Mouse (Mus musculus) liver, adult (tissue): Measurements from ENCODE around the gene Cdk14.

Experiments used
- GATA4 ChIP-seq: IDR thresholded peaks from 2 replicates; pipeline ENCODE4 v1.6.1; 2014; ENCODE audit warnings: mild to moderate bottlenecking, low read length; ENCODE audit not compliant: insufficient replicate concordance

Gene Cdk14

DNA sequence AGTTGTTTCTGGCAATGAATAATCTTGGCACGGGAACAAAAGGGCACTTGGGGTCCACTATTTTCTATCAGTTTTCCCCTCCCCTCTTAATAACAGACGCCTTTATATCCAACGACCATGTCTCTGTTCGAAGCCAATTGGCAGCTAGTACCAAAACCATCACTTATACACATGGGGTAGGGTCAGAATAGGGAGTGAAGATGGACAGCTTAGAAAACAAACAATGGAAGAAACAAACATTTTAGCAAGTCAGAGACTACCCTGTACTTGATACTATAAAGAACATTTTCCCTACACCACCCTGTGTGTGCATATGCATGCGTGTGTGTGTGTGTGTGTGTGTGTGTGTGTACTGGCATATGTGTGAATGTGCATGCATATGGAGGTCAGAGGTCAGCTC lies 386.7 kb downstream of the Cdk14 start:
- no peak for TF ChIP-seq GATA4

- TF ChIP-seq GATA4: no peak
Measured at GRCm38 (mm10) chr5:5032847-5033246, 387.3 kb downstream of the Cdk14 start.

- no peak for TF ChIP-seq GATA4
Measured at GRCm38 (mm10) chr5:5032446-5032845, 387.7 kb downstream of the Cdk14 start.

GRCm38 (mm10) chr5:5030431-5030830 lies 389.7 kb downstream of the Cdk14 start:
- TF ChIP-seq GATA4: no peak

DNA sequence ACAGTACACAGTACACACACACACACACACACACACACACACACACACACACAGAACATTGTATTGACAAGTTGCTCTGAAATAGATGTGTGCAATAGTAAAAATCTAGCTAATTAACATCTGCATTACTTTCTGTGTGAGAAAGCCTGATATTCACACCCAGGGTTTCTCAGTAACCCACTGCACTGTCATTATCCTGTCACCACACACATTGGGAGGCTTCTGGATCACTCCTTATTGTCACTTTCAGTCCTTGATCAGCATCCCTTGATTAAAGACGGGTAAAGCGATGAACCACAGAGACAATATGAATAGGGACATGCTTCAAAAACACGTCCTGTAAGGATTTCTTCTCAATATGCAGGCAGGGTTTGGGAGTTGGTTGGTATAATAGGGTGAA lies 401.2 kb downstream of the Cdk14 start:
- no peak for TF ChIP-seq GATA4

DNA sequence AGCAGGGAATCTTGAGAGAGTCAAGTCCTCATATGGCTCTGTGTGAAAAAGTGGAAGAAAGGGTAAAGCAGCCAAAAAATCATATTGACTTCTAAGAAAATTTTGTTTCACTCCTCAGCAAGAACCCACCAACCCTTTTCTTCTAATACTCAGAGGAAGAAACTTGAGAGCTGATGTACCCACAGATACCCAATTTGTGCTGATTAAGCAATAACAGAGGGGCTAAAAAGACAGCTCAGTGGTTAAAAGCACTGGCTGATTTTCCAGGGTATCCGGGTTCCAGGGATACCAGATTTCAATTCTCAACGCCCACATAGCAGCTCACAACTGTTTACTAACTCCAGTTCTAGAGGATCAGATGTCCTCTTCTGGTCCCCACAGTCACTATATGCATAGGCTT lies 401.9 kb downstream of the Cdk14 start:
- TF ChIP-seq GATA4: no peak

DNA sequence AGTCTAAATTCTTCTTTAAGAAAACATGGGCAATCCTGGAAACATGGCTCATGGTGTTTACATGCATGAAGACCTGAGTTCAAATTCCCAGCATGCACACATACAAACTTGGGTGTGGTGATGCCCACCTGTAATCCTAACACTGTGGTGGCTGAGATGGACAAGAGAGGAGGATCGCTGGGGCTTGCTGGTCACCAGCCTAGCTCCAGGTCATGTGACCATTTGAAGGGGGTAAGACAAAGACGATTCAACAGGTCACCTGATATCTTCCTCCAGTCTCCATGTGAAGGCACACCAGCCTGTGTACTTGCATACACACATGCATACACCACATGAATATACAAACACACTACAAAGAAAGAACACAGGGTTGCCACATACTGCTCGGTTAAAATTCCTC lies 406.3 kb downstream of the Cdk14 start:
- no peak for TF ChIP-seq GATA4

GRCm38 (mm10) chr5:5012521-5013346 lies 407.4 kb downstream of the Cdk14 start:
- TF ChIP-seq GATA4: no peak

GRCm38 (mm10) chr5:5008153-5008745 lies 411.9 kb downstream of the Cdk14 start:
- TF ChIP-seq GATA4: no peak

GRCm38 (mm10) chr5:5007489-5008152 lies 412.5 kb downstream of the Cdk14 start:
- TF ChIP-seq GATA4: no peak

DNA sequence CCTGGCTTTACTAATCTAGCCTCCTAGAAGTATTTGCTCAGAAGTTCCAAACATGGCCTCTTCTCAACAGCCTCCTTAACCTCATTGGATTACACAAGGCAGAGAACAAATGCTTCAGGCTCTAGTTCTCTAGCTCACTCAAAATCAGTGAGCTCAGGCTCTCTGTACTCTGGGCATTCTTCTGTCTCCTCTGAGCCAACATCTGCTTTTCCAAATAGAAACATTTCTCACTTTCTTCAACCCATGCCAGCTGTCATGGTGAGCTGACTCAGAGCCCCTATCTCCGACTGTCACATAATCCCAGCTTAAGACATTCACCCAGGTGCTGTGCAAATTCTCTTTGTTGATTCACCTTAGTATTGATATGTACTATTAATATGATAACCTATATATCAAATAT lies 414.5 kb downstream of the Cdk14 start:
- TF ChIP-seq GATA4: no peak

GRCm38 (mm10) chr5:5004740-5005139 lies 415.4 kb downstream of the Cdk14 start:
- no peak for TF ChIP-seq GATA4

DNA sequence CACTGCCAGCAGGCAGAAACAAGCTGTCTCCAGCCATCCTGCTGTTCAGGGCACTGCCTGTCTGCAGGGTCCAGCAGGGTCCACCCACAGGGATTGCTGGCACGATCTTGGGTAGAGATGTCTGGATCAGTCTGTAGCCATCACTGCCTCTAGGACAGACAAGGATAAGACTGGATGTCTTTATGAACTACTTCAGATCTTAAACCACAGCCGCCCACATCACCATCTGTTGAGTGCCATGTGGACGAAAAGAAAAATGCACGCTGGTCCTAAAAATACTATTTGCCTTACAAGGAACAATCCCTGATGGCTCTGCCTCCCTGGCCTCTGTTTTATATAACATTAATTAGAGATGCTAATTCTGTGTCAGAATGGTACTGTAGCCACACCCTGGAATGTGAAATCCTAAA lies 426.9 kb downstream of the Cdk14 start:
- TF ChIP-seq GATA4: no peak

GRCm38 (mm10) chr5:4991023-4991422 lies 429.1 kb downstream of the Cdk14 start:
- TF ChIP-seq GATA4: no peak

DNA sequence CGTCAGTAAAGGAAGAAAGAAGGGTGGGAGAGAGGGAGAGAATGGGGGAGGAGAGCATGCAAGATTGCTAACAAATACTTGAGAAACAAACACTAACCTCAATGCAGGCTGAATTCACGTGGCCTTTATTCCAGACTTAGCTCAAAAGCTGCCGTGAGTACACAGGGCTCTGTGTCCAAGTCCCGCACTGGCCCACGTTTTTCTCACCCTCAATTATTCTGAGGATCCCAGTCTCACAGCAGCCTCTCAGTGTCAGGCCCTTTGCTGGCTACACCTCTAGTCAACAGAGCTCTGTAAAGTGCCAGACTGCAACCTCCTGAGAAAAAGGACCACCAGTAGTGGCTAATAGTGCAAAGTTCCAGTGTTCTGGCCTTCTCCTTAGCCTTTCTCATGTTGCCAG lies 429.9 kb downstream of the Cdk14 start:
- no peak for TF ChIP-seq GATA4

- TF ChIP-seq GATA4: no peak
Measured at GRCm38 (mm10) chr5:4986181-4986580, 433.9 kb downstream of the Cdk14 start.
